Mouse (Mus musculus) left cerebral cortex, adult 11 months (tissue): Measurements from ENCODE around the gene Antxr1.

Source experiments
- DNase-seq: peaks from one replicate; pipeline ENCODE4 v3.0.0; 2022; ENCODE audit warnings: low spot score

Gene Antxr1

GRCm38 (mm10) chr6:87292911-87293851 lies 42.4 kb downstream of the Antxr1 start:
- no peak for DNase-seq

GRCm38 (mm10) chr6:87287251-87287650 lies 48.4 kb downstream of the Antxr1 start:
- DNase-seq = no peak

- DNase-seq = no peak
Measured at GRCm38 (mm10) chr6:87285365-87285749, 50.3 kb downstream of the Antxr1 start.

- DNase-seq = no peak
Measured at GRCm38 (mm10) chr6:87284716-87285364, 50.8 kb downstream of the Antxr1 start.

- DNase-seq = no peak
Measured at GRCm38 (mm10) chr6:87282346-87282781, 53.3 kb downstream of the Antxr1 start.

- no peak for DNase-seq
Measured at GRCm38 (mm10) chr6:87281771-87282170, 53.9 kb downstream of the Antxr1 start.

- no peak for DNase-seq
Measured at GRCm38 (mm10) chr6:87278151-87278550, 57.5 kb downstream of the Antxr1 start.

GRCm38 (mm10) chr6:87277527-87277926 lies 58.1 kb downstream of the Antxr1 start:
- no peak for DNase-seq

- no peak for DNase-seq
Measured at GRCm38 (mm10) chr6:87276941-87277340, 58.7 kb downstream of the Antxr1 start.

- no peak for DNase-seq
Measured at GRCm38 (mm10) chr6:87274779-87275178, 60.8 kb downstream of the Antxr1 start.

GRCm38 (mm10) chr6:87273791-87274190 lies 61.8 kb downstream of the Antxr1 start:
- no peak for DNase-seq

- no peak for DNase-seq
Measured at GRCm38 (mm10) chr6:87273141-87273540, 62.5 kb downstream of the Antxr1 start.

- no peak for DNase-seq
Measured at GRCm38 (mm10) chr6:87272202-87272601, 63.4 kb downstream of the Antxr1 start.

- DNase-seq = no peak
Measured at GRCm38 (mm10) chr6:87270452-87270851, 65.2 kb downstream of the Antxr1 start.

GRCm38 (mm10) chr6:87269950-87270349 lies 65.7 kb downstream of the Antxr1 start:
- no peak for DNase-seq

GRCm38 (mm10) chr6:87262666-87263065 lies 73.0 kb downstream of the Antxr1 start:
- DNase-seq = no peak

- DNase-seq = no peak
Measured at GRCm38 (mm10) chr6:87258976-87259375, 76.6 kb downstream of the Antxr1 start.

- peak; percentile 24 for DNase-seq
Measured at GRCm38 (mm10) chr6:87257981-87258775, 77.4 kb downstream of the Antxr1 start.

- DNase-seq = no peak
Measured at GRCm38 (mm10) chr6:87257471-87257870, 78.2 kb downstream of the Antxr1 start.

- DNase-seq = no peak
Measured at GRCm38 (mm10) chr6:87255668-87256067, 80.0 kb downstream of the Antxr1 start.

GRCm38 (mm10) chr6:87254756-87255155 lies 80.9 kb downstream of the Antxr1 start:
- DNase-seq = no peak

GRCm38 (mm10) chr6:87251716-87252115 lies 83.9 kb downstream of the Antxr1 start:
- no peak for DNase-seq
